Mouse (Mus musculus) ES-E14 (cell line): Measurements from ENCODE around the gene Hist1h3c.
"Not testable (repeated sequence)": the region's sequence is repeated elsewhere in the genome, so short reads cannot be mapped to it uniquely, and the experiment has no call there.

ENCODE experiments used
- MAFK ChIP-seq: IDR thresholded peaks from 2 replicates; pipeline ENCODE4 v1.6.1; 2014; ENCODE audit warnings: mild to moderate bottlenecking, low read depth, low read length, inconsistent platforms; ENCODE audit not compliant: insufficient read depth
- ZC3H11A ChIP-seq: IDR thresholded peaks from 2 replicates; pipeline ENCODE4 v1.6.1; 2012; ENCODE audit warnings: low read depth, mild to moderate bottlenecking, inconsistent platforms, low read length, borderline replicate concordance

DNA sequence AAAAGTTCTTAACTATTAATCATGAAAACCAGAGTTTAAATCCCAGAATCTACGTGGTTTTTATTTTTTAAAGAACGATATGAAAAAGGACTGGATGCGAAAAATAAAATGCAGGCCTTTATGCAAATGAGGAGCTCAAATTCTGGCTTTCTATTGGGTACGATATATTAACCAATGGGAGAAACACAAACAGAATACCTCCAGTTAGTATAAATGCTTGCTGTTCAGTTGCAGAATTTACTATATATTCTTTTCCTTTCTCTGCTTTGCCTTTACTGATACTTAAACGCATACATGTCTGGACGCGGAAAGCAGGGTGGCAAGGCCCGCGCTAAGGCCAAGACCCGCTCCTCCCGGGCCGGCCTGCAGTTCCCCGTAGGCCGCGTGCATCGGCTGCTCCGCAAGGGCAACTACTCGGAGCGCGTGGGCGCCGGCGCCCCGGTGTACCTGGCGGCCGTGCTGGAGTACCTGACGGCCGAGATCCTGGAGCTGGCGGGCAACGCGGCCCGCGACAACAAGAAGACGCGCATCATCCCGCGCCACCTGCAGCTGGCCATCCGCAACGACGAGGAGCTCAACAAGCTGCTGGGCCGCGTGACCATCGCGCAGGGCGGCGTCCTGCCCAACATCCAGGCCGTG, 5.6 kb upstream of the Hist1h3c start, which contains the start of gene Hist1h2ab:
- TF ChIP-seq ZC3H11A, MAFK: not testable (repeated sequence)
